Mouse (Mus musculus) midbrain, embryonic 15.5 days (tissue): ENCODE measurements around the gene Gm4846. TPM values are rescaled to one million over a fixed set of nuclear protein-coding genes. Genes with fewer than 3 reads are reported as not detected.

ENCODE experiments used
- polyA plus RNA-seq: library from polyadenylated mRNA; unstranded; fragments of >200 nt; fragmentation: Nextera tagmentation; extraction: Ambion mirVana; gene quantifications from 2 replicates; pipeline ENCODE4 v1.2.1, GENCODE M21; 2015

Gm4846 gene
- polyA plus RNA-seq, 1 experiment from 2014 or later: not detected

Other genes with a start within 250 kb of the Gm4846 start
- gene Ildr2, start 243.4 kb downstream of the Gm4846 start, polyA plus RNA-seq: 6.1 and 6.2 TPM in 2 replicates
- 90.5 and 94.9 TPM in 2 replicates for gene Tada1, start 118.5 kb downstream of the Gm4846 start, polyA plus RNA-seq
- gene Pogk, start 87.7 kb downstream of the Gm4846 start, polyA plus RNA-seq: 36.7 and 41.3 TPM in 2 replicates
- not detected in 2 replicates for gene Gm4847, start 150.1 kb upstream of the Gm4846 start, polyA plus RNA-seq
- gene Fmo9, start 184.3 kb upstream of the Gm4846 start, polyA plus RNA-seq: not detected in 2 replicates